Mouse (Mus musculus) limb, embryonic 14.5 days (tissue): ENCODE measurements around the gene Gm9495. TPM values are rescaled to one million over a fixed set of nuclear protein-coding genes. Genes with fewer than 3 reads are reported as not detected.
A peak's percentile ranks its signal among the peaks of the same experiment; 100 is the strongest.

Experiments used
- ATAC-seq: fragments of 200-750 bp; cut with Nextera tagmentation; 2 replicates; pipeline ENCODE4 v1.8.0; 2017; ENCODE audit warnings: low read depth, moderate number of reproducible peaks, moderate TSS enrichment; ENCODE audit not compliant: low FRiP score
- DNase-seq: peaks from one replicate; pipeline ENCODE4 v3.0.0-alpha.2; 2015; ENCODE audit warnings: low spot score
- H3K27ac ChIP-seq: fragments of 300-500 bp; sonication (generic); replicated peaks from 2 replicates; pipeline ENCODE4 v1.5.1; 2014; ENCODE audit warnings: low read depth, mild to moderate bottlenecking, low read length, moderate library complexity, mixed read lengths
- H3K27me3 ChIP-seq: fragments of 300-500 bp; sonication (generic); 2 replicates; pipeline ENCODE4 v1.6.1; 2014; ENCODE audit warnings: low read length, mixed read lengths; ENCODE audit not compliant: control insufficient read depth, insufficient read depth
- H3K36me3 ChIP-seq: fragments of 300-500 bp; sonication (generic); 2 replicates; pipeline ENCODE4 v1.6.1; 2014; ENCODE audit warnings: mild to moderate bottlenecking, low read length, moderate library complexity, mixed read lengths; ENCODE audit not compliant: control insufficient read depth, insufficient read depth
- H3K4me1 ChIP-seq: fragments of 300-500 bp; sonication (generic); 2 replicates; pipeline ENCODE4 v1.6.1; 2014; ENCODE audit warnings: antibody characterized with exemption, low read length, mixed read lengths; ENCODE audit not compliant: control insufficient read depth, insufficient read depth
- H3K4me2 ChIP-seq: fragments of 300-500 bp; sonication (generic); replicated peaks from 2 replicates; pipeline ENCODE4 v1.6.1; 2014; ENCODE audit warnings: low read depth, mild to moderate bottlenecking, low read length, moderate library complexity; ENCODE audit not compliant: severe bottlenecking
- H3K4me3 ChIP-seq: fragments of 300-500 bp; sonication (generic); replicated peaks from 2 replicates; pipeline ENCODE4 v1.5.1; 2014; ENCODE audit warnings: low read length
- H3K9ac ChIP-seq: fragments of 300-500 bp; sonication (generic); 2 replicates; pipeline ENCODE4 v1.6.1; 2014; ENCODE audit warnings: mild to moderate bottlenecking, low read depth, low read length, moderate library complexity; ENCODE audit not compliant: severe bottlenecking
- H3K9me3 ChIP-seq: fragments of 300-500 bp; sonication (generic); 2 replicates; pipeline ENCODE4 v1.6.1; 2016; ENCODE audit warnings: low read length; ENCODE audit not compliant: control insufficient read depth
- POLR2A ChIP-seq: fragments of 200-500 bp; IDR thresholded peaks from 2 replicates; pipeline ENCODE4 v1.8.0; 2012; ENCODE audit warnings: inconsistent platforms, mild to moderate bottlenecking, moderate library complexity, borderline replicate concordance; ENCODE audit not compliant: insufficient read depth, insufficient read length; ENCODE audit errors: extremely low read depth
- WGBS: fragments of 180-500 bp; shearing (Covaris S2); extraction: QIAGEN DNeasy Blood & Tissue Kit; methylation state at CpG from one replicate; pipeline ENCODE4 v1.1.7; 2014; 5-methylcytosine and 5-hydroxymethylcytosine counted together
- polyA plus RNA-seq, 2 experiments: library from polyadenylated mRNA; depleted of rRNA in 1 of 2; stranded (reverse) in 1 of 2; unstranded in 1 of 2; fragments of >200 nt; fragmentation: Nextera tagmentation in 1 of 2; extraction: Ambion mirVana in 1 of 2; gene quantifications; 2 replicates each; pipeline versions ENCODE4 v1.2.1 to v1.2.3; 2012 to 2014

The Gm9495 gene
- polyA plus RNA-seq, 2 experiments = not detected

GRCm38 (mm10) chr8:69399181-69399955 is 54.0 kb downstream of the Gm9495 start:
- 10% methylated on average over 16 of the region's 43 CpGs for WGBS
- no peak for TF ChIP-seq POLR2A

GRCm38 (mm10) chr8:69396196-69396595 is 57.2 kb downstream of the Gm9495 start:
- TF ChIP-seq POLR2A = no peak
- Histone ChIP-seq H3K9ac (no peak overlapping the region), H3K9me3 (peaks cover 16% of the 10 kb centered on the region), H3K27ac (no peak overlapping the region), H3K4me3 (no peak overlapping the region; the same call in 1 of the 2 replicates), H3K36me3 (peaks cover 22% of the 10 kb centered on the region; the same call in 1 of the 2 replicates), H3K27me3 (no peaks in the 10 kb centered on the region), H3K4me1 (0 out of 2 replicates have a peak, but pooled peaks cover 9% of the 10 kb centered on the region), H3K4me2 (peak overlapping the region; percentile 65)
- WGBS = 76% methylated on average over 6 of the region's 6 CpGs
- DNase-seq (no peak), ATAC-seq (no peak)

More at GRCm38 (mm10) chr8:69399181-69399955, 54.0 kb downstream of the Gm9495 start:
- ATAC-seq (peak; percentile 28; the same call in 1 of the 2 replicates), DNase-seq (peak; percentile 26)
- H3K4me3 ChIP-seq = peak overlapping the region; percentile 51
- H3K4me2 ChIP-seq = peak overlapping the region; percentile 74
- peak overlapping the region; percentile 77 for H3K9ac ChIP-seq
- no peaks in the 10 kb centered on the region for H3K27me3 ChIP-seq
- H3K4me1 ChIP-seq = 0 out of 2 replicates have a peak, but pooled peaks cover 6% of the 10 kb centered on the region
- H3K36me3 ChIP-seq = no peaks in the 10 kb centered on the region
- peak overlapping the region; percentile 38; the same call in 1 of the 2 replicates for H3K27ac ChIP-seq
- H3K9me3 ChIP-seq = no peaks in the 10 kb centered on the region

DNA sequence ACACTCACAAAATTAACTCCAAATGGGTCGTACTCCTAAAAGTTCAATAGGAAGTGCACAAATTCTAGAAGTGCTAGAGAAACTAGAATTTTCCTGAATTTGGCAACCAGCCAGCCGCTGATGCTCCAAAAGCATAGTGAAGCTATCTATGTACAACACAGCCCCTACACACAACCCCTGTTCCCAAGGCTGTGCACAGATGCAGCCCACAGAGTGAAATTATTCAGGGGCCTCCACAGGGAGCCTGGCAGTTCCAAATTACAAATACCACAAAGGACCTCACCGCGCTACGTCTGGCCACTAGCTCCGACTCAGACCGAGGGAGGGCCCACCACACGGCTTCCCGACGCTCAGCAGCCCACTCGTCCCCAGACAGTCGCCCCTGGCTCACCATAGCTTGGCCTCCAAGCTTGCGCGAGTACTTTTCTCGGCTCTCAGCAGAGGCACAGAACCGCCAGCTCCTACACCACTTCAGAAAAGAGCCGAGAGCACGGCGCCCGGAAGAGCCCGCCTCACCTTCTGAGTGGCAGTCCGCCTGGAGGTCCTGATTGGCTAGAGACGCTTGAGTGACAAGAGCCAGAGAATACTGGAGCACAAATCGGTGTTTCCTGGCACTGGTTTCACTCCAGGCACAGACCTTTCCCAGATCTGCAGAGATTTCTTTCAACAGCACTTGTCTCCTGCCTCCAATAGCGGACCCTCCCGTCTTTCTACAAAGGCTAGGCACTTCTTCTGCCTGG is 58.1 kb downstream of the Gm9495 start:
- under 1% methylated on average over 26 of the region's 26 CpGs for WGBS
- TF ChIP-seq POLR2A = no peak; the same call in 1 of the 2 replicates
- Histone ChIP-seq H3K9me3 (peaks cover 24% of the 10 kb centered on the region), H3K27ac (peak overlapping the region; percentile 99), H3K27me3 (no peaks in the 10 kb centered on the region), H3K36me3 (peaks cover 22% of the 10 kb centered on the region; the same call in 1 of the 2 replicates), H3K4me1 (0 out of 2 replicates have a peak, but pooled peaks cover 9% of the 10 kb centered on the region), H3K9ac (peak overlapping the region; percentile 94), H3K4me2 (peak overlapping the region; percentile 65), H3K4me3 (peak overlapping the region; percentile 83)
- DNase-seq = peak; percentile 97
- ATAC-seq = peak; percentile 98

DNA sequence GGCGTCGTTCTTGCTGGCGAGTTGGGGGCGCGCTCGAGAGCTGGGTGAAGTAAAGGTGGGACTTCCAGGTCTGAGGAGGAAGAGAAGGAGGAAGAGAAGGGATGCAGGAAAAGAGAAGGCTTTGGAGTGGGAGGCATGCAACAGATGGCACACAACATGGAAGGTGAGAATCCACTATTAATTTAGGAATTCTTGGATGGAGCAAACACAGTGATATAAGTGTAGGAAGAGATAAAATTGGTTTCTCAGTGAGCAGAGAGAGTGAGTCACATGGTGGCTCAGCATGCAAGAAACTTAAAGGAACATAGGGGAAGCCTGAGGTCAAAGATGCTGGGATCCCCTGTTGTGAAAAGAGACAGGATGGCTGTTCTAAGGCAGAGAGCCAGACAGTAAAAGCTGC is 69.0 kb downstream of the Gm9495 start:
- Histone ChIP-seq H3K27me3 (no peaks in the 10 kb centered on the region), H3K4me1 (no peaks in the 10 kb centered on the region), H3K27ac (no peak overlapping the region), H3K9ac (no peak overlapping the region), H3K9me3 (peaks cover 44% of the 10 kb centered on the region), H3K4me3 (no peak overlapping the region), H3K36me3 (peaks cover 20% of the 10 kb centered on the region), H3K4me2 (no peak overlapping the region)
- over 99% methylated on average over 6 of the region's 6 CpGs for WGBS
- TF ChIP-seq POLR2A = no peak
- no peak for ATAC-seq
- no peak for DNase-seq

Other genes starting within 250 kb of the Gm9495 start
- gene Zfp930, start 244.5 kb downstream of the Gm9495 start, polyA plus RNA-seq (2012; rRNA removed) = 7.6 and 14.0 TPM in 2 replicates
- gene Zfp930, start 244.5 kb downstream of the Gm9495 start, polyA plus RNA-seq (2014; fragmentation: Nextera tagmentation; extraction: Ambion mirVana) = 15.9 and 16.1 TPM in 2 replicates
- 2.2 and 4.2 TPM in 2 replicates for gene D130040H23Rik, start 182.5 kb downstream of the Gm9495 start, polyA plus RNA-seq (2012; rRNA removed)
- gene D130040H23Rik, start 182.5 kb downstream of the Gm9495 start, polyA plus RNA-seq (2014; fragmentation: Nextera tagmentation; extraction: Ambion mirVana) = 3.7 and 4.6 TPM in 2 replicates
- not detected in 2 replicates for gene Gm7697, start 69.4 kb upstream of the Gm9495 start, polyA plus RNA-seq (2012; rRNA removed)
- not detected in 2 replicates for gene Gm7697, start 69.4 kb upstream of the Gm9495 start, polyA plus RNA-seq (2014; fragmentation: Nextera tagmentation; extraction: Ambion mirVana)
- gene Zfp868, start 172.0 kb upstream of the Gm9495 start, polyA plus RNA-seq (2012; rRNA removed) = 13.7 and 14.9 TPM in 2 replicates
- gene Zfp868, start 172.0 kb upstream of the Gm9495 start, polyA plus RNA-seq (2014; fragmentation: Nextera tagmentation; extraction: Ambion mirVana) = 23.5 and 24.7 TPM in 2 replicates
- gene Zfp964, start 200.9 kb upstream of the Gm9495 start, polyA plus RNA-seq (2012; rRNA removed) = 2.1 and 2.2 TPM in 2 replicates
- gene Zfp964, start 200.9 kb upstream of the Gm9495 start, polyA plus RNA-seq (2014; fragmentation: Nextera tagmentation; extraction: Ambion mirVana) = 1.5 and 1.8 TPM in 2 replicates